Mouse (Mus musculus) intestine, embryonic 14.5 days (tissue): ENCODE data around the gene F2rl1. TPM values are rescaled to one million over a fixed set of nuclear protein-coding genes. Genes with fewer than 3 reads are reported as not detected.
"Not testable (repeated sequence)": the region's sequence is repeated elsewhere in the genome, so short reads cannot be mapped to it uniquely, and the experiment has no call there.

ENCODE experiments used
- ATAC-seq: fragments of 200-750 bp; cut with Nextera tagmentation; replicated peaks from 2 replicates; pipeline ENCODE4 v1.8.0; 2017; ENCODE audit warnings: low read depth, moderate number of reproducible peaks, moderate TSS enrichment, moderate library complexity; ENCODE audit not compliant: low FRiP score, low TSS enrichment
- DNase-seq: peaks from one replicate; pipeline ENCODE4 v3.0.0-alpha.2; 2018; ENCODE audit warnings: low spot score
- H3K27ac ChIP-seq: fragments of 300-500 bp; sonication (generic); 2 replicates; pipeline ENCODE4 v1.5.1; 2014; ENCODE audit warnings: low read depth, mild to moderate bottlenecking, control low read depth
- H3K27me3 ChIP-seq: fragments of 300-500 bp; sonication (generic); replicated peaks from 2 replicates; pipeline ENCODE4 v1.6.1; 2014; ENCODE audit warnings: low read length, control low read depth; ENCODE audit not compliant: control insufficient read depth, insufficient read depth
- H3K36me3 ChIP-seq: fragments of 300-500 bp; sonication (generic); 2 replicates; pipeline ENCODE4 v1.6.1; 2014; ENCODE audit warnings: low read length, control low read depth; ENCODE audit not compliant: control insufficient read depth, insufficient read depth
- H3K4me1 ChIP-seq: fragments of 300-500 bp; sonication (generic); replicated peaks from 2 replicates; pipeline ENCODE4 v1.6.1; 2014; ENCODE audit warnings: low read length, control low read depth, mixed read lengths; ENCODE audit not compliant: control insufficient read depth, insufficient read depth
- H3K4me2 ChIP-seq: fragments of 300-500 bp; sonication (generic); 2 replicates; pipeline ENCODE4 v1.6.1; 2014; ENCODE audit warnings: low read length
- H3K4me3 ChIP-seq: fragments of 300-500 bp; sonication (generic); 2 replicates; pipeline ENCODE4 v1.5.1; 2014; ENCODE audit warnings: low read depth, low read length, control low read depth, mixed read lengths
- H3K9ac ChIP-seq: fragments of 300-500 bp; sonication (generic); 2 replicates; pipeline ENCODE4 v1.6.1; 2014; ENCODE audit warnings: mild to moderate bottlenecking, low read length
- H3K9me3 ChIP-seq: fragments of 300-500 bp; sonication (generic); 2 replicates; pipeline ENCODE4 v1.6.1; 2016; ENCODE audit warnings: low read length, control low read depth; ENCODE audit not compliant: control insufficient read depth
- WGBS: fragments of 180-500 bp; shearing (Covaris S2); extraction: QIAGEN DNeasy Blood & Tissue Kit; methylation state at CpG from one replicate; pipeline ENCODE4 v1.1.7; 2014; 5-methylcytosine and 5-hydroxymethylcytosine counted together
- polyA plus RNA-seq: library from polyadenylated mRNA; unstranded; fragments of >200 nt; fragmentation: Nextera tagmentation; extraction: Ambion mirVana; gene quantifications from 2 replicates; pipeline ENCODE4 v1.2.1, GENCODE M21; 2014

The F2rl1 gene
- polyA plus RNA-seq, 1 experiment from 2014 or later = 14.3 TPM

DNA sequence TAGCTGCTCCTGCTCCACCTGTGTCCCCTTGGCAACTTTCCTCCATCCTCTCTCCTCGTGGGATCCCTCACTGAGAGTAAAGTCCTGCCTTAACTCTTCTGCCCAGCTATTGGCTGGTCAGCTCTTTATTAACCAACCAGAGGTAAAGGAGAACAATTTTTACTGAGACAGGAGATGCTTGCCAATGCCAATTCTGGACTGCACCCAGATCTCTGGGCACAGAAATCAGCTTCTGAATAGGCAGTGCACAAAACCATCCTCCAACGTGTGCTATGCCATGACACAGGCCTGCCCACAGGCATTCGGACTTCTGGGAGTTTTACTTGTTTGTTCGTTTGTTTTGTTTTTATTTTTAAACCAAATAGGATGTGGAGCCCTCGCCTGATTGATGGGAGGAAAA lies 13.0 kb upstream of the F2rl1 start:
- no peak overlapping the region for H3K27ac ChIP-seq
- H3K4me3 ChIP-seq = no peak overlapping the region
- peaks cover 19% of the 10 kb centered on the region for H3K4me1 ChIP-seq
- no peaks in the 10 kb centered on the region for H3K9me3 ChIP-seq
- no peak overlapping the region for H3K4me2 ChIP-seq
- no peak overlapping the region for H3K9ac ChIP-seq
- no peak for ATAC-seq
- no peaks in the 10 kb centered on the region for H3K27me3 ChIP-seq
- no peaks in the 10 kb centered on the region for H3K36me3 ChIP-seq
- 77% methylated on average over 5 of the region's 5 CpGs for WGBS
- no peak for DNase-seq

DNA sequence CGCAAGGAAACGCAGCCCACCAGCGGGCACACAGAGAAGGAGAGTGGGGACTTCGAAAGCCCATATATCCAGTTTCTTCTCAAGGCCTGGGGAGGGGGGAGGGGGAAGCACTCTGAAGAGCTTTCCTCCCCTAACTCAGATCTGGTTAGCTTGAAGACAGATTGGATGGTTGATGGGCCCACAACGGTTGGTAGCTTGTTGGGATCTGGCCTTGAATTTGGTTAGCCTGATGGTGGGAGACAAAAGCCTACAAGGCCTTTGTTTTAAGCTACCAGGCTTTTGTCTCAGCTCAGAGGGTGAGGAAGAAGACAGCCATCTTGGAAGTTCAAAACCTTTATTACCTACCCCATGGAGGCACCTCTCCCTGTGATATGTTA lies 11.1 kb upstream of the F2rl1 start:
- 31% methylated on average over 5 of the region's 5 CpGs for WGBS
- Histone ChIP-seq H3K27ac (no peak overlapping the region), H3K36me3 (no peaks in the 10 kb centered on the region), H3K4me2 (no peak overlapping the region), H3K4me1 (peaks cover 19% of the 10 kb centered on the region), H3K9ac (no peak overlapping the region), H3K27me3 (no peaks in the 10 kb centered on the region), H3K4me3 (no peak overlapping the region), H3K9me3 (no peaks in the 10 kb centered on the region)
- ATAC-seq (no peak), DNase-seq (no peak)

DNA sequence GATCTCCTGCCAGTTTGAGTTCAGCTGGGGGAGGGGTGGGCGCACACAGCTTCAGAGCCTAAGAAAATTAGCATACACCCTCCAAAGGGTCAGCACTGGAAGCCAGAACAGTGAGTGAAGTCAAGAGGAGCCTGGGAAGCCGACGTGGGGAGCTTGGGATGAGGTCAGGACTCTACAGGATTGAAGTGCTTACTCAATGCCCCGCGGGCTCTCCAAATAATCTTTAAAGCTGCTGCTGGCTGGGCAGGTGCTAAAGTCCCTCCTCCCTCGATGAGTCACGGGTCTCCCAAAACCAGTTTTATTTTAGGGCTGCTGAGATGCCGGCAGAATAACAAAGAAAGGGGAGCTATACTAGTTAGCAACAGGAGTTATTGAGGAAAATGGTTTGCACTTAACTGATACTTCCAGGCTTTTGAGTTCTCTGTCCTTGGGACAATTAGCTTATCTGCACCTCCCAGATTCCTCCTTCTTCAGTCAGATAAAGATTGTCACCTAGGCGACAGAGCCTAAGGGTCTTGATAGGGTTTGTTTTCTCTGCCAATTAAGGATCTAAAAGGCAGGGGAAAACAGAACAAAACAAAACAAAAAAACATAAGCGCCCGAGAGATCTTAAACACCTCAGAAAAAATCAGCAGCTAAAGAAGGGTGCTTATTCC lies 10.6 kb upstream of the F2rl1 start:
- no peak for ATAC-seq
- no peak overlapping the region for H3K9ac ChIP-seq
- no peaks in the 10 kb centered on the region for H3K36me3 ChIP-seq
- no peaks in the 10 kb centered on the region for H3K27me3 ChIP-seq
- peak overlapping the region; percentile 38; the same call in 1 of the 2 replicates for H3K4me2 ChIP-seq
- H3K4me1 ChIP-seq = peaks cover 19% of the 10 kb centered on the region
- WGBS = 11% methylated on average over 11 of the region's 11 CpGs
- DNase-seq = no peak
- H3K27ac ChIP-seq = no peak overlapping the region
- no peaks in the 10 kb centered on the region for H3K9me3 ChIP-seq
- H3K4me3 ChIP-seq = no peak overlapping the region

DNA sequence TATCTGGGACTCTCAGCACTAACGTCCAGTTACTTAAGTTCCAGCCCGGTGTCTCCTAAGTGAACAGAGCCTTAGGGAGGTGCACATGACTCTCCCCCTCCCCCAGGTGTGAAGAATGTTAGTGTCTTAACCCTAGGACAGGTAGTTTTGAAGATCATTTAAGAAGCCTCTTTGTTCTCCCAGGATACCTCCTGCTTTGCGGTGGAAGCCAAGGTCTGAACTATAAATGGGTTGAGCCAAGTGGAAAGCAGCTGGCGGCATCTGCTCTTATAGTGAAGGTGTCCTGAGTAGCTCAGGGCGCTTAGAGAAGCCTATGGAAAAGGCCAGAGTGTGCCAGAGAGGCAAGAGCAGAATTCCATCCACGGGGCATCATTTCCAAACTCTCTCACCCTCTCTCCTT lies 10.0 kb upstream of the F2rl1 start:
- Histone ChIP-seq H3K9ac (no peak overlapping the region), H3K4me1 (peaks cover 19% of the 10 kb centered on the region), H3K27ac (no peak overlapping the region; the same call in 1 of the 2 replicates), H3K36me3 (no peaks in the 10 kb centered on the region), H3K9me3 (no peaks in the 10 kb centered on the region), H3K4me2 (peak overlapping the region; percentile 38), H3K27me3 (no peaks in the 10 kb centered on the region), H3K4me3 (no peak overlapping the region)
- 20% methylated on average over 6 of the region's 6 CpGs for WGBS
- DNase-seq = no peak
- ATAC-seq = no peak

DNA sequence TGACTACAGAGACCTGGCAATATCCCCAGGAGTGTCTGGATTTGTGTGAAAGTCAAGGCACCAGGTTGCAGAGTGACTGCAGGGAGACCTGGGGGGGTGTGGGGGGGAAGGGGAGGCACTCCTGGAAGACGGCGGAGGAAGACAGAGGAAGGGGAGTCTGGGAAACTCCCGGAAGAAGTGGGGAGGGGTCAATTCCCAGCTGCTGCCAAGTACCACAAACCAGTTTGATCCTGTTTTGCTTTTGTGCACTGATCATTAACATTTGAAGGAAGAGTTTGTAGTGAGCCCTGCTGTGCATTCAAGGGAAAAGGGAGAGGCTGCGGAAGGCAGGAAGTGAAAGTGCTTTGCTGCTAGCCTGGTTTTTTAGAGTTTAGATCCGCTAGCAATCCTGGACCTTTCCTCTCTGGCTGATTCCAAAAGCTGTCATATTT lies 9.1 kb upstream of the F2rl1 start:
- DNase-seq = no peak
- Histone ChIP-seq H3K36me3 (no peaks in the 10 kb centered on the region), H3K4me2 (peak overlapping the region; percentile 38), H3K4me1 (peaks cover 19% of the 10 kb centered on the region), H3K9ac (0 out of 2 replicates have a peak overlapping the region, but pooled peaks have one; percentile 29), H3K27me3 (no peaks in the 10 kb centered on the region), H3K4me3 (peak overlapping the region; percentile 16; the same call in 1 of the 2 replicates), H3K9me3 (no peaks in the 10 kb centered on the region), H3K27ac (peak overlapping the region; percentile 60)
- 3% methylated on average over 5 of the region's 5 CpGs for WGBS
- ATAC-seq = 0 out of 2 replicates have a peak, but pooled peaks have one; percentile 32

DNA sequence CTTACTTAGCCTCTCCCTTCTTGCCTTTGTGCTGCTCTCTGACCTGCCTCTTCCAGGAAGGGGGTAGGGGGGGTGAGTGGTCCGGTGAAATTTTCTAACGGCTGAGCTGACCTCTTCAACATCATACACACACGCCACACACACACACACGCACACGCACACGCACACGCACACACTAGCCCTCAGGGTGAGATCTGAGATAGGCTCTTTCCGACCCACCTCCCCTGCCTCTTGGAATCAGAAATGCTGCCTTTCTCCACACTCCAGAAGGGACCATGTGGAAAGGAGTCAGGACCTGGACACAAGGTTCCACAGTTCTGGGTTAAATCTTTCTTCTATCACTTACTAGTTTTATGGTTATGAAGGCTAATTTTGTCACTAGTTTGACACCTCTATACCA lies 8.6 kb upstream of the F2rl1 start:
- ATAC-seq = 0 out of 2 replicates have a peak, but pooled peaks have one; percentile 11
- 46% methylated on average over 8 of the region's 8 CpGs for WGBS
- H3K9ac ChIP-seq = no peak overlapping the region

DNA sequence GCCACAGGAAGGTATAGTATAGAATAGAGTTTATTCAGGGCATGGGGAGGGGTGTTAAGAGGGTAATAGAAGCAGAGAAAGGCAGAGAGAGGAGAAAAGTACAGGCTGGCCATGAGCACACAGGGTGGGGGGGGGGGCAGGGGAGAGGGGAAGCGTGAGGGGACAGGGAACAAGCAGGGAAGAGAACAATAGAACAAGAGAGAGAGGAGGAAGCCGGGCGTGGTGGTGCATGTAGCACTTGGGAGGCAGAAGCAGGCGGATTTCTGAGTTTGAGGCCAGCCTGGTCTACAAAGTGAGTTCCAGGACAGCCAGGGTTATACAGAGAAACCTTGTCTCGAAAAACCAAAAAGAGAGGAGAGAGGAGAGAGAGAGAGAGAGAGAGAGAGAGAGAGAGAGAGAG lies 8.1 kb upstream of the F2rl1 start:
- not testable (repeated sequence) for H3K4me2 ChIP-seq, H3K9me3 ChIP-seq, ATAC-seq, DNase-seq, H3K4me3 ChIP-seq, H3K27me3 ChIP-seq, H3K9ac ChIP-seq, H3K27ac ChIP-seq, H3K36me3 ChIP-seq
- H3K4me1 ChIP-seq = peaks cover 19% of the 10 kb centered on the region
- WGBS = 79% methylated on average over 5 of the region's 5 CpGs

More for the DNA sequence above, 8.6 kb upstream of the F2rl1 start:
- Histone ChIP-seq H3K27me3 (no peaks in the 10 kb centered on the region), H3K4me1 (peaks cover 19% of the 10 kb centered on the region), H3K9me3 (no peaks in the 10 kb centered on the region), H3K36me3 (no peaks in the 10 kb centered on the region), H3K27ac (peak overlapping the region; percentile 60; the same call in 1 of the 2 replicates), H3K4me2 (no peak overlapping the region), H3K4me3 (no peak overlapping the region)
- DNase-seq = no peak

DNA sequence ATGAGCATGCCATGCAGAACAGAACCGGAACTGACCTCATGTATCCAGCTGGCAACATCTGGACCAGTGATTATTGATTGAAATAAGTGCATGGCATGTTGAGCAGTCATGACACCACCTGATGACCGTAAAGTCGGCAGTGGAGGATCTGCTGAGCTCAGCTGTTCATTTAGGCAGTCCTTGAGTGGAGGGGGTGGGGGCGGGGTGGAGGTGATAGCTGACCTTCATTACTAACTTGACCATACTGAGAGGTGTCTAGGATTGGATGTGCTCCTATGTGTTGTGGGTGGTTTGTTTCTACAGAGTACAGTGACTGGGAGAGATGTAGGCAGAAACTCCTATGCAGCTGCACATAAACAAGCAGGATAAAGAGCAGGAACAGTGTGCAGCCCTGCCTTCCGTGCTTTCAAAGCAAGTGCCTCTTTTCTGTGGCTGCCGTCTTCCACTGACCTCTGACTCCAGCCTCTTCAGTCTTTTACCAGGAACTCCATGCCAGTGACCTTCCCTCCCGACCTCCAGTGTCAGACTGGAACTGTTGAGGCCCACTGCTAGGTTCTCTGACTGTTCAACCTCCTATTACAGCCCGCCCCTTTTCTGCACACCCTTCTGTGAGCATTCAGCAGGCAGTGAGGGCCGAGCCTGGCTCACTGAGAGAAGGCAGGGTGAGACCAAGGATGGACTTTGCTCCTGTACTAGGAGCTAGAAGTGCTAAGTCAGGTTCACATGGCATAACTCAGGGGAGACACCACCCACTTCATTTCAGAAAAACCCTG lies 6.4 kb upstream of the F2rl1 start:
- no peak overlapping the region for H3K4me2 ChIP-seq
- H3K4me3 ChIP-seq = no peak overlapping the region
- H3K9ac ChIP-seq = no peak overlapping the region
- DNase-seq (no peak), ATAC-seq (no peak)
- H3K9me3 ChIP-seq = no peaks in the 10 kb centered on the region
- H3K27ac ChIP-seq = no peak overlapping the region
- WGBS = 30% methylated on average over 9 of the region's 9 CpGs
- no peaks in the 10 kb centered on the region for H3K36me3 ChIP-seq
- 0 out of 2 replicates have a peak, but pooled peaks cover 4% of the 10 kb centered on the region for H3K27me3 ChIP-seq
- peaks cover 19% of the 10 kb centered on the region for H3K4me1 ChIP-seq
